ENCODE assay signal across 39 mouse cellular contexts in genomic region chr12:107491344-107491743, GRCm38 (mm10). TPM values are rescaled to one million over a fixed set of nuclear protein-coding genes. Genes with fewer than 3 reads are reported as not detected.
"Had no signal": no experiment of that assay in that cellular context is flagged by ENCODE, and none has a peak within 500 bp of the region (broad histone marks: within the 10 kb centered on the region; RNA-seq: fewer than 3 reads in every experiment).

No protein-coding gene starts in this region.

- H3K9me3 ChIP-seq: embryonic facial prominence, embryonic 13.5 days; embryonic facial prominence, embryonic 15.5 days; forebrain, embryonic 15.5 days had no signal

- ATAC-seq: forebrain, embryonic 13.5 days; forebrain, embryonic 14.5 days; forebrain, embryonic 15.5 days; forebrain, embryonic 16.5 days; forebrain, postnatal 0 days had no signal

- H3K4me1 ChIP-seq: forebrain, embryonic 12.5 days; forebrain, embryonic 13.5 days; forebrain, embryonic 15.5 days had no signal

- H3K36me3 ChIP-seq: embryonic facial prominence, embryonic 10.5 days; embryonic facial prominence, embryonic 12.5 days; embryonic facial prominence, embryonic 13.5 days; embryonic facial prominence, embryonic 15.5 days; forebrain, embryonic 10.5 days; forebrain, embryonic 12.5 days; forebrain, embryonic 15.5 days had no signal

- DNase-seq: cerebellum, adult 8-10 months; cerebellum, adult 9-10 months; cerebellum, adult 9-11 months; cerebellum, postnatal 10 days; cerebellum, postnatal 14 days; cerebellum, postnatal 25 days; cerebellum, postnatal 36 days; embryo, embryonic 11 days; forebrain, postnatal 0 days; gastrocnemius, adult 2 months; gastrocnemius, postnatal 10 days; gastrocnemius, postnatal 14 days; gastrocnemius, postnatal 25 days; gastrocnemius, postnatal 36 days; heart, adult 11 months; heart, adult 2 months had no signal

- H3K4me2 ChIP-seq: embryonic facial prominence, embryonic 12.5 days; embryonic facial prominence, embryonic 13.5 days; embryonic facial prominence, embryonic 15.5 days; forebrain, embryonic 12.5 days; forebrain, embryonic 13.5 days; forebrain, embryonic 15.5 days had no signal

- H3K27ac ChIP-seq: embryonic facial prominence, embryonic 10.5 days; embryonic facial prominence, embryonic 12.5 days; embryonic facial prominence, embryonic 13.5 days; embryonic facial prominence, embryonic 15.5 days; forebrain, embryonic 10.5 days; forebrain, embryonic 12.5 days; forebrain, embryonic 13.5 days; forebrain, embryonic 15.5 days; gastrocnemius, adult 2 months; heart, adult 2 months had no signal

- H3K9ac ChIP-seq: embryonic facial prominence, embryonic 12.5 days; embryonic facial prominence, embryonic 13.5 days; embryonic facial prominence, embryonic 15.5 days; forebrain, embryonic 12.5 days; forebrain, embryonic 13.5 days; forebrain, embryonic 15.5 days; forebrain, postnatal 0 days had no signal

- H3K27me3 ChIP-seq: embryonic facial prominence, embryonic 12.5 days; embryonic facial prominence, embryonic 13.5 days; embryonic facial prominence, embryonic 15.5 days; forebrain, embryonic 12.5 days; forebrain, embryonic 13.5 days; forebrain, embryonic 15.5 days had no signal

- H3K4me3 ChIP-seq: embryonic facial prominence, embryonic 10.5 days; embryonic facial prominence, embryonic 12.5 days; embryonic facial prominence, embryonic 13.5 days; embryonic facial prominence, embryonic 15.5 days; erythroblast, embryonic 14.5 days; forebrain, embryonic 10.5 days; forebrain, embryonic 12.5 days; forebrain, embryonic 13.5 days; forebrain, embryonic 15.5 days; gastrocnemius, adult 2 months; heart, adult 2 months had no signal

RNA-seq across cellular contexts. Expression of gene 3110018I06Rik, which starts 2.9 kb away (rescaled TPM):
- total RNA-seq: common myeloid progenitor, adult 5-6 weeks; forebrain, postnatal 0 days; gastrocnemius, adult 18-20 months; gastrocnemius, adult 2 months; gastrocnemius, adult 8-10 months; gastrocnemius, postnatal 10 days; gastrocnemius, postnatal 14 days; gastrocnemius, postnatal 25 days; gastrocnemius, postnatal 36 days; gastrocnemius, postnatal 4 days; granulocyte monocyte progenitor cell, adult 5-6 weeks; heart, adult 2 months; heart, adult 8-10 months had no signal
- polyA plus RNA-seq: cortical plate, adult 2 months; embryonic facial prominence, embryonic 10.5 days; embryonic facial prominence, embryonic 11.5 days; embryonic facial prominence, embryonic 12.5 days; embryonic facial prominence, embryonic 13.5 days; embryonic facial prominence, embryonic 14.5 days; embryonic facial prominence, embryonic 15.5 days; erythroblast, embryonic 14.5 days; forebrain, embryonic 10.5 days; forebrain, embryonic 11.5 days; forebrain, embryonic 12.5 days; forebrain, embryonic 13.5 days; forebrain, embryonic 14.5 days; forebrain, embryonic 15.5 days; forebrain, embryonic 16.5 days; forebrain, postnatal 0 days; frontal cortex, adult 2 months; gonadal fat pad, adult 2 months; heart, adult 2 months had no signal
